Mouse (Mus musculus) layer of hippocampus, adult 6 months (tissue): ENCODE results near the gene Fam47c. TPM values are rescaled to one million over a fixed set of nuclear protein-coding genes. Genes with fewer than 3 reads are reported as not detected.

ENCODE experiments used
- long read RNA-seq, 2 experiments: library from polyadenylated mRNA; unstranded; transcript quantifications; one replicate each; pipeline ENCODE4 v2.0.0; 2019 to 2020
- polyA plus RNA-seq: library from polyadenylated mRNA; unstranded; fragments of <200 nt; fragmentation: Nextera tagmentation; gene quantifications from 2 replicates; pipeline ENCODE4 v1.2.3, GENCODE M21; 2021

The Fam47c gene
- not detected in 2 replicates for polyA plus RNA-seq
- long read RNA-seq, experiment 1 = 0 reads
- long read RNA-seq, experiment 2 = 0 reads

GRCm38 (mm10) chrX:78737463-78737862 is at the start of gene Fam47c:
Gene Fam47c (plus strand): TSS chrX:78737763.

Other genes with a start within 250 kb of the Fam47c start
- gene Prrg1, start 153.9 kb upstream of the Fam47c start, polyA plus RNA-seq = 4.3 and 5.0 TPM in 2 replicates